Mouse (Mus musculus) left cerebral cortex, postnatal 14 days (tissue): ENCODE results near the gene Pald1. TPM values are rescaled to one million over a fixed set of nuclear protein-coding genes. Genes with fewer than 3 reads are reported as not detected.

ENCODE experiments used
- DNase-seq, 2 experiments: peaks; one replicate each; pipeline ENCODE4 v3.0.0; 2021 to 2022; ENCODE audit warnings: low spot score in 2 of 2, mixed read lengths in 1 of 2
- intact Hi-C: fragments of 180-260 bp; cut with DNase I; formaldehyde crosslinking; loops from one replicate; pipeline ENCODE4 v1.15.1; 2025
- total RNA-seq, 2 experiments: library from RNA; stranded (reverse); gene quantifications; 2 replicates each; pipeline ENCODE4 v1.2.3; 2021

Gene Pald1
- total RNA-seq, 2 experiments from 2014 or later, result 15.0 to 15.1 TPM

DNA sequence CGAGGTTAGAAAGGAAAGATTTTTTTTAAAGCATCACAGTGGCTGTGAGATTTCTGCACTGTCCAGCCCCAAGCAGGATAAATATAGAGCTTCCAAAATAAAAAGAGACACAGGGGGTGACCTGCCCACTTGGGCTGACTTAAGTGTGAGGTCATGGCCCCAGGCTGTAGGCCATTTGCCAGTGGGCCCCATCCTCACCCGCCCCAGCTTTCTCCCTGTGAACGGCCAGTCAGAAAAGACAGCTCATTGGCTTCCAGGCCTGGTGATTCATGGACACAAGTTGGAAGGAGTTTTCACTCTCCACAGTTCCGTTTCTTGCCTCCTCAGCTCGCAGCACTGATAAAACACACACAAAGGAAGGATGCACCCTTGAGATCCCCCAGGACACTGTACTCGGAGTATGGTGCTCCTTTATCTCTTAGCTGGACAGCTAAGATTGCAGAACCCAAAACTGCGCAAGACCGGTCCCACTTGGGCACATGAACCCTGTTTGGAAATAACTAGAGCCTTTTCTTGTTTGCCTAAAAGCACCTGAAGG lies 111.2 kb downstream of the Pald1 start:
- intact Hi-C loops, result no loop called here
- DNase-seq, result no peak

Other genes with a start within 250 kb of the Pald1 start
- gene Sgpl1, start 235.8 kb downstream of the Pald1 start, total RNA-seq, result 10 to 100 TPM; 21.8 to 24.3 TPM
- gene Tbata, start 211.6 kb downstream of the Pald1 start, total RNA-seq, result 1 to 10 TPM; 1.3 to 2.1 TPM
- gene Adamts14, start 110.1 kb downstream of the Pald1 start, total RNA-seq, result under 1 TPM; 0.66 to 0.70 TPM
- gene Prf1, start 85.7 kb downstream of the Pald1 start, total RNA-seq, result not detected
- gene Nodal, start 34.4 kb upstream of the Pald1 start, total RNA-seq, result under 1 TPM; 0.25 to 0.33 TPM
- gene Eif4ebp2, start 69.1 kb upstream of the Pald1 start, total RNA-seq, result 10 to 100 TPM; 43.0 to 45.8 TPM
- 10 to 100 TPM; 13.0 to 13.9 TPM for gene Lrrc20, start 92.3 kb upstream of the Pald1 start, total RNA-seq
- gene Npffr1, start 212.0 kb upstream of the Pald1 start, total RNA-seq, result 1 to 10 TPM; 1.2 to 2.0 TPM